Mouse (Mus musculus) heart, adult 9 months (tissue): ENCODE data around the gene Rsl1d1.

Experiments
- DNase-seq, 2 experiments: peaks; one replicate each; pipeline ENCODE4 v3.0.0; 2022; ENCODE audit warnings: low spot score in 2 of 2

Rsl1d1 gene

GRCm38 (mm10) chr16:11202571-11203554 lies at the start of gene Rsl1d1:
Gene Rsl1d1, minus strand, starts transcription at chr16:11203331.
- DNase-seq, result peak; percentile 89 to 91

GRCm38 (mm10) chr16:11247791-11248190 lies 44.7 kb upstream of the Rsl1d1 start:
- no peak for DNase-seq

- no peak for DNase-seq
These were observed 42.6 kb upstream of the Rsl1d1 start for GRCm38 (mm10) chr16:11245767-11246166.

GRCm38 (mm10) chr16:11242401-11242800 lies 39.3 kb upstream of the Rsl1d1 start:
- DNase-seq, result no peak

- DNase-seq, result no peak
These were observed 14.7 kb upstream of the Rsl1d1 start for GRCm38 (mm10) chr16:11217801-11218200.

- no peak for DNase-seq
These were observed 664 bp upstream of the Rsl1d1 start for GRCm38 (mm10) chr16:11203600-11204390.

GRCm38 (mm10) chr16:11201740-11202394 lies 1.3 kb downstream of the Rsl1d1 start:
- no peak for DNase-seq

- DNase-seq, result no peak
These were observed 2.9 kb downstream of the Rsl1d1 start for GRCm38 (mm10) chr16:11200247-11200646.

- DNase-seq, result no peak
These were observed 4.7 kb downstream of the Rsl1d1 start for GRCm38 (mm10) chr16:11198467-11198866.

- DNase-seq, result no peak
These were observed 6.1 kb downstream of the Rsl1d1 start for GRCm38 (mm10) chr16:11197052-11197451.

- no peak for DNase-seq
These were observed 9.9 kb downstream of the Rsl1d1 start for GRCm38 (mm10) chr16:11193231-11193630.

- DNase-seq, result no peak
These were observed 13.0 kb downstream of the Rsl1d1 start for GRCm38 (mm10) chr16:11190150-11190549.

GRCm38 (mm10) chr16:11177404-11177803 lies 25.7 kb downstream of the Rsl1d1 start:
- DNase-seq, result no peak

- no peak for DNase-seq
These were observed 26.3 kb downstream of the Rsl1d1 start for GRCm38 (mm10) chr16:11176884-11177244.

- DNase-seq, result peak; percentile 92 to 93
These were observed 26.8 kb downstream of the Rsl1d1 start, which contains the start of gene Zc3h7a for GRCm38 (mm10) chr16:11176208-11176883. Gene Zc3h7a, minus strand, starts transcription at chr16:11176393.

GRCm38 (mm10) chr16:11175489-11176207 lies 27.5 kb downstream of the Rsl1d1 start:
- DNase-seq, result peak; percentile 68 to 76

- DNase-seq, result peak in 1 of 2 experiments; percentile 15
These were observed 28.0 kb downstream of the Rsl1d1 start for GRCm38 (mm10) chr16:11175100-11175488.

- DNase-seq, result peak; percentile 36 to 48
These were observed 28.5 kb downstream of the Rsl1d1 start for GRCm38 (mm10) chr16:11174671-11175081.

GRCm38 (mm10) chr16:11171679-11172078 lies 31.5 kb downstream of the Rsl1d1 start:
- DNase-seq, result no peak

GRCm38 (mm10) chr16:11166431-11166830 lies 36.7 kb downstream of the Rsl1d1 start:
- no peak for DNase-seq
